Mouse (Mus musculus) kidney, embryonic 16.5 days (tissue): Measurements from ENCODE around the gene Hist1h4c. TPM values are rescaled to one million over a fixed set of nuclear protein-coding genes. Genes with fewer than 3 reads are reported as not detected.
"Not testable (repeated sequence)": the region's sequence is repeated elsewhere in the genome, so short reads cannot be mapped to it uniquely, and the experiment has no call there.

ENCODE experiments used
- ATAC-seq: fragments of 200-750 bp; cut with Nextera tagmentation; 2 replicates; pipeline ENCODE4 v1.8.0; 2017; ENCODE audit warnings: moderate TSS enrichment; ENCODE audit not compliant: low FRiP score, low TSS enrichment
- H3K27ac ChIP-seq: fragments of 300-500 bp; sonication (generic); 2 replicates; pipeline ENCODE4 v1.5.1; 2014; ENCODE audit warnings: low read length
- H3K27me3 ChIP-seq: fragments of 300-500 bp; sonication (generic); 2 replicates; pipeline ENCODE4 v1.6.1; 2014; ENCODE audit warnings: low read length, control low read depth, mixed read lengths; ENCODE audit not compliant: insufficient read depth
- H3K36me3 ChIP-seq: fragments of 300-500 bp; sonication (generic); 2 replicates; pipeline ENCODE4 v1.6.1; 2014; ENCODE audit warnings: low read length, control low read depth, mixed read lengths; ENCODE audit not compliant: insufficient read depth
- H3K4me1 ChIP-seq: fragments of 300-500 bp; sonication (generic); 2 replicates; pipeline ENCODE4 v1.6.1; 2014; ENCODE audit warnings: low read length, control low read depth, mixed read lengths; ENCODE audit not compliant: insufficient read depth
- H3K4me2 ChIP-seq: fragments of 300-500 bp; sonication (generic); replicated peaks from 2 replicates; pipeline ENCODE4 v1.6.1; 2014; ENCODE audit warnings: low read depth, low read length
- H3K4me3 ChIP-seq: fragments of 300-500 bp; sonication (generic); 2 replicates; pipeline ENCODE4 v1.5.1; 2014; ENCODE audit warnings: mild to moderate bottlenecking, low read length
- H3K9ac ChIP-seq: fragments of 300-500 bp; sonication (generic); replicated peaks from 2 replicates; pipeline ENCODE4 v1.6.1; 2014; ENCODE audit warnings: low read length
- H3K9me3 ChIP-seq: fragments of 300-500 bp; sonication (generic); 2 replicates; pipeline ENCODE4 v1.6.1; 2016; ENCODE audit warnings: low read length, control low read depth
- WGBS: fragments of 180-500 bp; shearing (Covaris S2); extraction: QIAGEN DNeasy Blood & Tissue Kit; methylation state at CpG from one replicate; pipeline ENCODE4 v1.1.7; 2014; 5-methylcytosine and 5-hydroxymethylcytosine counted together
- polyA plus RNA-seq: library from polyadenylated mRNA; unstranded; fragments of >200 nt; fragmentation: Nextera tagmentation; extraction: Ambion mirVana; gene quantifications from 2 replicates; pipeline ENCODE4 v1.2.1, GENCODE M21; 2015

The Hist1h4c gene
- polyA plus RNA-seq, 1 experiment from 2014 or later, result 5.9 TPM

- Histone ChIP-seq H3K9me3 (no peaks in the 10 kb centered on the region), H3K4me1 (peaks cover 3% of the 10 kb centered on the region; the same call in 1 of the 2 replicates), H3K4me2 (peak overlapping the region; percentile 6; the same call in 1 of the 2 replicates), H3K9ac (no peak overlapping the region), H3K36me3 (no peaks in the 10 kb centered on the region), H3K27me3 (no peaks in the 10 kb centered on the region), H3K4me3 (no peak overlapping the region), H3K27ac (0 out of 2 replicates have a peak overlapping the region, but pooled peaks have one; percentile 32)
- ATAC-seq, result peak; percentile 81
- 20% methylated on average over 8 of the region's 8 CpGs for WGBS
Observed at GRCm38 (mm10) chr13:23730479-23730878, 32.2 kb upstream of the Hist1h4c start.

DNA sequence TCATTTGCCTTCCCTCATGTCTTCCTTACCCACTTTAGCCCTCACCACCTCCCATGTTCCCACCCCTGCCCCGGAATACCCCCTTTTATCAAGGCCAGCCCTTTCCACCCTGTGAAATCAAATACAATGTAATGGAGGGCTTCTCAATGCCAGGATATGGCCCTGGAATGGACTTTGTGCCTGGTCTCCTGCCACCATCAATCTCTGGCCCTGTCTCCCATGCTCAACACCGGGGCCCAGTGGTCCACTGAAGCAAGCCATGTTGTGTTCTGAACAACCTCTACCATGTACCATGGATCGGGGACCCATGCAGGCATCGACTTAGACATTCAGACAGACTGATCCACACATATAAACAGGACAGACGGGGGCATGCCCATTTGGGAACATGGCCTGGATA is 31.5 kb upstream of the Hist1h4c start:
- no peak overlapping the region for H3K9ac ChIP-seq
- WGBS, result 93% methylated on average over 5 of the region's 5 CpGs
- no peaks in the 10 kb centered on the region for H3K27me3 ChIP-seq
- H3K36me3 ChIP-seq, result no peaks in the 10 kb centered on the region
- no peak overlapping the region for H3K4me2 ChIP-seq
- no peak overlapping the region for H3K4me3 ChIP-seq
- H3K9me3 ChIP-seq, result no peaks in the 10 kb centered on the region
- peaks cover 3% of the 10 kb centered on the region; the same call in 1 of the 2 replicates for H3K4me1 ChIP-seq
- H3K27ac ChIP-seq, result no peak overlapping the region
- ATAC-seq, result no peak

GRCm38 (mm10) chr13:23729192-23729525 is 30.9 kb upstream of the Hist1h4c start:
- Histone ChIP-seq H3K27me3 (no peaks in the 10 kb centered on the region), H3K4me1 (peaks cover 3% of the 10 kb centered on the region; the same call in 1 of the 2 replicates), H3K27ac (no peak overlapping the region), H3K4me2 (no peak overlapping the region), H3K4me3 (no peak overlapping the region), H3K9me3 (no peaks in the 10 kb centered on the region), H3K9ac (no peak overlapping the region), H3K36me3 (no peaks in the 10 kb centered on the region)
- WGBS, result 94% methylated on average over 9 of the region's 9 CpGs
- no peak for ATAC-seq

DNA sequence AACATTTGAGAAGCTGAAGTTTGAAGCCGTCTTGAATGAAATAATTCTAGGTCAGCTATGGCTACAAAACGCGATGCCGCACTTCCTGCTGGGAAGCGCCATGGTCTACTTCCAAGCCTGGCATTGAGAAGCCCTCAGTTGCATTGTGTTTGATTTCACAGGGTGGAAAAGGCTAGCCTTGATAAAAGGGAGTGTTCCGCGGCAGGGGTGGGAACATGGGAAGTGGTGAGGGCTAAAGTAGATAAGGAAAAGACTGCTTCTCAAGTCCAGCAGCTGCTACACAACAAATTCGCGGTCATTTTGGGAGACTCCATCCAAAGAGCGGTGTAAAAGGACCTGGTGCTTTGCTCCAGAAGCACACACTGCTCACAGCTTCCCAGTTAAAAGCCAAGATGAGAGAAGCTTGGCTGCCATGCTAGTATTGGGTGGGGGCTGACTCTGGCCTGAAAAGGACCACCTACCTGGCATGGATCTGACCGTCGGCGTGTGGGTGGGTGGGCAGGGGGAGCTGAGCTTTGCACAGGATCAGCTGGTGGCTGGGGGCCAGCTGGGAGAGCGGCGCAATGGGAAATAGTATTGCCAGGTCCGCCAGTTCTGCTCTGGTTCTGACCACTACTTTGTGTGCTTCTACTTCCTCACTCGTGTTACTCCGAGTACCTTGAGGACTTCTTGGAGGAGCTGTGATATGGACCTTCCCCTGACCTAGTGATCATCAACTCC is 30.4 kb upstream of the Hist1h4c start:
- Histone ChIP-seq H3K27me3 (no peaks in the 10 kb centered on the region), H3K9me3 (no peaks in the 10 kb centered on the region), H3K27ac (no peak overlapping the region), H3K9ac (no peak overlapping the region), H3K4me3 (no peak overlapping the region), H3K4me2 (no peak overlapping the region), H3K36me3 (no peaks in the 10 kb centered on the region), H3K4me1 (peaks cover 3% of the 10 kb centered on the region; the same call in 1 of the 2 replicates)
- no peak for ATAC-seq
- 92% methylated on average over 18 of the region's 18 CpGs for WGBS

DNA sequence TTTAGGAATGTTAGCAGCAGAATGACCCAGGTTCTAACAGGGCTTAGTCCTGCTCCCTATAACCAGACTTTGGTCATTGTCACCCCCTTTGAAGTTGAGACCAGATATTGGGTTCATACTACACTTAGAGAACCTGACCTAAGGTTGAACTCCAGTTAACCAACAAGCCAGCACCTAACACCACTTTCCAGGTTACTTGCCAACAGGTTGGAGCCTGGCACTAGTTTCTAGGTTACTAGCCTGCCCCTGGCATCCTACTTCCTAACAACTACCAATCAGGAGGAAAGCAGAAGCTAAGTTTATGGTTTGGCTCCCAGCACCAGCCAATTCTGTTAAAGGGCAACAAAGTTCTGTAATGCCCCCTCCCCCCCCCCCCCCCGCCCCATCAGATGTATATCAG is 27.0 kb upstream of the Hist1h4c start:
- WGBS, result no CpG with 5 or more reads among the region's 1 CpGs
- H3K9me3 ChIP-seq, result no peaks in the 10 kb centered on the region
- H3K27ac ChIP-seq, result no peak overlapping the region
- no peak for ATAC-seq
- H3K36me3 ChIP-seq, result no peaks in the 10 kb centered on the region
- no peak overlapping the region for H3K4me3 ChIP-seq
- no peak overlapping the region for H3K4me2 ChIP-seq
- no peaks in the 10 kb centered on the region for H3K27me3 ChIP-seq
- H3K9ac ChIP-seq, result no peak overlapping the region
- H3K4me1 ChIP-seq, result no peaks in the 10 kb centered on the region

GRCm38 (mm10) chr13:23724239-23724638 is 26.0 kb upstream of the Hist1h4c start:
- no peak for ATAC-seq
- H3K4me1 ChIP-seq, result no peaks in the 10 kb centered on the region
- H3K4me3 ChIP-seq, result no peak overlapping the region
- H3K36me3 ChIP-seq, result no peaks in the 10 kb centered on the region
- no peak overlapping the region for H3K27ac ChIP-seq
- H3K27me3 ChIP-seq, result no peaks in the 10 kb centered on the region
- H3K4me2 ChIP-seq, result no peak overlapping the region
- 81% methylated on average over 4 of the region's 4 CpGs for WGBS
- no peaks in the 10 kb centered on the region for H3K9me3 ChIP-seq
- H3K9ac ChIP-seq, result no peak overlapping the region

DNA sequence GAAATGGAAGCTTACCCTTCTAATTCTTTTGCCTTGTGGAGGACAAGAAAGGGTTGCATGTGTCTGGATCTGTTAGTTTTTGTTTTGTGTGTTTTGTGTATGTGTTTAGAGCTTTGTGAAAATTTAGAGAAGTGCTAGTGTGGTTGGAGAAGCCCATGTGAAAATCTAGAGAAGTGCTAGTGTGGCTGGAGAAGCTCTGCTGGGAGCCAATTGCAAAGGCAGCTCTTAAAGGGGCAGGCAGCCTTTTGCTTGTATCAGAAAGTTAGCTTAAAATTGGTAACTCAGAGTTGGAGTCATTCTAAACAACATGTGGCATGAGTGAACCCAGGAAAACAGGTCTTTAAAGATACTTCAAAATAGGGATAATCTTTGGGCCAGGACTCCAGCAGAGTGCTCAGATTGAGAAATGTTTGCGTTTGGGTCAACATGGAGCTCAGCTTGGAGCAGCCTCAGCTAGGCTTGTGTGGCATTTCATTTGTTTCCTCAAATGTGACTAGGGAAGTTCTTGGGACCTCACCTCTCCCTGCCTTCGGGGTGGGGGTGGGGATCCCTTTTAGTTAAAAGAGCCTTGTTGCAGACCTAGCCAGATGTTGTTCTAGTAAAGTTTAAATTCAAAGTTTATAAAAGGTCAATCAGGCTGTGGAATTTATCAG is 19.5 kb upstream of the Hist1h4c start:
- H3K4me3 ChIP-seq, H3K36me3 ChIP-seq, H3K27me3 ChIP-seq, ATAC-seq, H3K9me3 ChIP-seq, H3K27ac ChIP-seq, H3K9ac ChIP-seq, H3K4me2 ChIP-seq, H3K4me1 ChIP-seq: not testable (repeated sequence)
- 28% methylated on average over 2 of the region's 2 CpGs for WGBS

DNA sequence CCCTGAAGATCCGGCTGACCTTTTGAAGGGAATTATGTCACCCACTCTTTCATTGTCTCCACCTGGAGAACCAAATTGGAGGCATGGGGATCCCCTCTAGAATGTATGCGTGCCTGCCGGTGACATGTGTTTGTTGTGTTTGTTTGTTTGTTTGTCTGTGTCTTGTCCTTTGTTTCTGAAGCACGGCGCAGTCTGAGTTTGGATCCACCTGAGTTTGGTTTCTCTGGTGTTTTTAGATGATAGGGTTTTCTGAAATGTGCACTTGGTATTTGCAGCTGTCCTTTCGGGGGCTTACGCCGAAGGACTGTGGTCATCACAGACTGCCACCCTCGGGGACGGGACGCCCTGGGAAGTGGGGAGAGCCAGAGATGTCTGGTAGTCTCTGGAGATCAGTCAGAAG is 18.9 kb upstream of the Hist1h4c start:
- no peaks in the 10 kb centered on the region for H3K36me3 ChIP-seq

DNA sequence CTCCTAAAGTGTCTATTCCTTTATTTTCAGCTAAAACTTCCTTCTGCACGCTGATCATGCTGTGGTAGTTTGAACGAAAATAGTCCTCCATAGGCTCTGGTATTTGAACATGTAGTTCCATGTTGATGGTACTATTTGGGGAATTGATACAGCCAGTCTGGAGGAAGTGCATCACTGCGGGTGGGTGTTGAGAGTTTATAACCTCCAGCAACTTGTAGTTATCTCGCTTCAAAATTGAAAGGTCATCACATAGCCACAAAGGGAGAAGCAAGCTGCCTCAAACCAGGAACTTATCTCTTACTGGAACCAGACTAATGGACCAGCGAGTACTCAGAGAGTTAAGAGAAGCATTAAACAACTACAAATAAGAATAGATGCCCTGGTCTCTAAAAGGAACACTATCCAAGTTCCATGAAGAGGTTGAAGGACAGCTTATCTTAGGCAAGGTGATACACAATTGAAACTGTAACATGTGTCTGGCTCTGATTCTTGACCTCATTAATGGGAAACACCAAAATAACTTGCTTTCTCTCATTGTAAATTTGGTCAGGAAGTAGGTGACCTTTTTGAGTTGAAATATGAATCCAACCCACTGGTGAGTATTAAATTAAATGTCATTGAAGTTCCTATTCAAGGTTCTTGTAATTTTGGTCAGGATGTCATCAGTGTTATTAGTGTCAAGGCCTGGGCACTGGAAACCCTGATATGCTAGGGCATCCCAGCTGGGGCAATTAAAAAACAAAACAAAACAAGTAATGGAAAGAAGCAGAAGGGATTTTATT is 18.2 kb upstream of the Hist1h4c start:
- Histone ChIP-seq H3K4me2 (no peak overlapping the region), H3K9ac (no peak overlapping the region), H3K27ac (no peak overlapping the region), H3K36me3 (no peaks in the 10 kb centered on the region), H3K4me3 (no peak overlapping the region), H3K4me1 (no peaks in the 10 kb centered on the region), H3K9me3 (no peaks in the 10 kb centered on the region), H3K27me3 (no peaks in the 10 kb centered on the region)
- no peak for ATAC-seq
- WGBS, result 87% methylated on average over 5 of the region's 5 CpGs

More for the DNA sequence above, 18.9 kb upstream of the Hist1h4c start:
- H3K27ac ChIP-seq, result no peak overlapping the region
- no peak overlapping the region for H3K9ac ChIP-seq
- H3K9me3 ChIP-seq, result no peaks in the 10 kb centered on the region
- no peak for ATAC-seq
- H3K4me2 ChIP-seq, result no peak overlapping the region
- WGBS, result 55% methylated on average over 11 of the region's 11 CpGs
- no peaks in the 10 kb centered on the region for H3K4me1 ChIP-seq
- H3K27me3 ChIP-seq, result no peaks in the 10 kb centered on the region
- no peak overlapping the region for H3K4me3 ChIP-seq
